Mouse (Mus musculus) lung, embryonic 14.5 days (tissue): ENCODE measurements around the gene Trappc12. TPM values are rescaled to one million over a fixed set of nuclear protein-coding genes. Genes with fewer than 3 reads are reported as not detected.

ENCODE experiments used
- ATAC-seq: fragments of 200-750 bp; cut with Nextera tagmentation; 2 replicates; pipeline ENCODE4 v1.8.0; 2017; ENCODE audit warnings: mild to moderate bottlenecking, moderate TSS enrichment, moderate library complexity; ENCODE audit not compliant: insufficient read depth
- DNase-seq: peaks from one replicate; pipeline ENCODE4 v3.0.0-alpha.2; 2015
- H3K27ac ChIP-seq: fragments of 300-500 bp; sonication (generic); 2 replicates; pipeline ENCODE4 v1.5.1; 2014; ENCODE audit warnings: low read depth, mild to moderate bottlenecking, moderate library complexity
- H3K27me3 ChIP-seq: fragments of 300-500 bp; sonication (generic); 2 replicates; pipeline ENCODE4 v1.6.1; 2014; ENCODE audit warnings: low read length, control low read depth; ENCODE audit not compliant: insufficient read depth
- H3K36me3 ChIP-seq: fragments of 300-500 bp; sonication (generic); 2 replicates; pipeline ENCODE4 v1.6.1; 2014; ENCODE audit warnings: control low read depth; ENCODE audit not compliant: insufficient read depth
- H3K4me1 ChIP-seq: fragments of 300-500 bp; sonication (generic); 2 replicates; pipeline ENCODE4 v1.6.1; 2014; ENCODE audit warnings: antibody characterized with exemption, control low read depth; ENCODE audit not compliant: insufficient read depth
- H3K4me2 ChIP-seq: fragments of 300-500 bp; sonication (generic); 2 replicates; pipeline ENCODE4 v1.6.1; 2014; ENCODE audit warnings: mild to moderate bottlenecking
- H3K4me3 ChIP-seq: fragments of 300-500 bp; sonication (generic); 2 replicates; pipeline ENCODE4 v1.5.1; 2014; ENCODE audit warnings: low read depth, low read length
- H3K9ac ChIP-seq: fragments of 300-500 bp; sonication (generic); 2 replicates; pipeline ENCODE4 v1.6.1; 2014
- H3K9me3 ChIP-seq: fragments of 300-500 bp; sonication (generic); 2 replicates; pipeline ENCODE4 v1.6.1; 2016; ENCODE audit warnings: low read depth, low read length, control low read depth
- CTCF ChIP-seq: IDR thresholded peaks from 2 replicates; pipeline ENCODE4 v1.5.1; 2016; ENCODE audit warnings: antibody characterized with exemption, low read depth
- WGBS: fragments of 180-500 bp; shearing (Covaris S2); extraction: QIAGEN DNeasy Blood & Tissue Kit; methylation state at CpG from one replicate; pipeline ENCODE4 v1.1.7; 2014; 5-methylcytosine and 5-hydroxymethylcytosine counted together
- microRNA-seq: library from miRNA; unstranded; fragments of <30 nt; microRNA quantifications from one replicate; pipeline ENCODE4, GENCODE M21; 2016; ENCODE audit warnings: borderline number of aligned reads
- polyA plus RNA-seq: library from polyadenylated mRNA; unstranded; fragments of >200 nt; fragmentation: Nextera tagmentation; extraction: Ambion mirVana; gene quantifications from 2 replicates; pipeline ENCODE4 v1.2.1, GENCODE M21; 2014

Trappc12 gene
- polyA plus RNA-seq, 1 experiment from 2014 or later, result 43.5 TPM

GRCm38 (mm10) chr12:28667287-28667686 lies 83.0 kb downstream of the Trappc12 start:
- TF ChIP-seq CTCF, result no peak
- no peaks in the 10 kb centered on the region for H3K9me3 ChIP-seq
- 5% methylated on average over 8 of the region's 8 CpGs for WGBS
- peak; percentile 67; the same call in 1 of the 2 replicates for ATAC-seq
- no peak overlapping the region for H3K4me3 ChIP-seq
- peak; percentile 65 for DNase-seq
- peaks cover 9% of the 10 kb centered on the region; the same call in 1 of the 2 replicates for H3K4me1 ChIP-seq
- H3K4me2 ChIP-seq, result no peak overlapping the region; the same call in 1 of the 2 replicates
- no peak overlapping the region for H3K27ac ChIP-seq
- H3K36me3 ChIP-seq, result no peaks in the 10 kb centered on the region
- no peaks in the 10 kb centered on the region for H3K27me3 ChIP-seq
- H3K9ac ChIP-seq, result no peak overlapping the region; the same call in 1 of the 2 replicates

GRCm38 (mm10) chr12:28666734-28667133 lies 83.5 kb downstream of the Trappc12 start:
- no peaks in the 10 kb centered on the region for H3K9me3 ChIP-seq
- H3K27ac ChIP-seq, result no peak overlapping the region
- no peak for TF ChIP-seq CTCF
- DNase-seq (no peak), ATAC-seq (peak; percentile 31; the same call in 1 of the 2 replicates)
- H3K4me2 ChIP-seq, result no peak overlapping the region
- H3K9ac ChIP-seq, result no peak overlapping the region
- 27% methylated on average over 4 of the region's 4 CpGs for WGBS
- H3K36me3 ChIP-seq, result no peaks in the 10 kb centered on the region
- no peak overlapping the region for H3K4me3 ChIP-seq
- peaks cover 9% of the 10 kb centered on the region; the same call in 1 of the 2 replicates for H3K4me1 ChIP-seq
- no peaks in the 10 kb centered on the region for H3K27me3 ChIP-seq

GRCm38 (mm10) chr12:28662628-28663027 lies 87.6 kb downstream of the Trappc12 start:
- H3K27ac ChIP-seq, result no peak overlapping the region
- H3K4me2 ChIP-seq, result no peak overlapping the region
- no peak for TF ChIP-seq CTCF
- 83% methylated on average over 4 of the region's 4 CpGs for WGBS
- H3K36me3 ChIP-seq, result peaks cover 31% of the 10 kb centered on the region
- H3K4me1 ChIP-seq, result peaks cover 7% of the 10 kb centered on the region; the same call in 1 of the 2 replicates
- no peaks in the 10 kb centered on the region for H3K27me3 ChIP-seq
- H3K9ac ChIP-seq, result no peak overlapping the region
- H3K9me3 ChIP-seq, result no peaks in the 10 kb centered on the region
- DNase-seq (no peak), ATAC-seq (no peak)
- H3K4me3 ChIP-seq, result no peak overlapping the region

- peak within 1 kb of the TSS; percentile 63 for H3K27ac ChIP-seq
- WGBS, result 2% methylated on average over 51 of the region's 52 CpGs
- peaks cover 12% of the 10 kb centered on the region for H3K36me3 ChIP-seq
- no peaks in the 10 kb centered on the region for H3K9me3 ChIP-seq
- H3K4me3 ChIP-seq, result peak within 1 kb of the TSS; percentile 85
- peak within 1 kb of the TSS; percentile 85 for H3K4me2 ChIP-seq
- 0 out of 2 replicates have a peak, but pooled peaks cover 5% of the 10 kb centered on the region for H3K4me1 ChIP-seq
- TF ChIP-seq CTCF, result no peak
- H3K9ac ChIP-seq, result peak within 1 kb of the TSS; percentile 73
- DNase-seq, result peak; percentile 96
- no peaks in the 10 kb centered on the region for H3K27me3 ChIP-seq
- peak; percentile 95 for ATAC-seq
Measured at GRCm38 (mm10) chr12:28649141-28650110, 100.8 kb downstream of the Trappc12 start, which contains the start of gene Rnaseh1. Gene Rnaseh1 (plus strand): TSS chr12:28649602.

Small RNA genes lying within 50 kb of the gene (microRNA-seq; reads per million reads assigned to microRNA genes)
- not detected for gene Mir6937

Other genes starting within 250 kb of the Trappc12 start
- gene Dcdc2c, start 198.1 kb downstream of the Trappc12 start, polyA plus RNA-seq, result 0.37 TPM in 1 of 2 replicates, not detected in the other
- not detected in 2 replicates for gene Allc, start 167.9 kb downstream of the Trappc12 start, polyA plus RNA-seq
- gene Colec11, start 127.1 kb downstream of the Trappc12 start, polyA plus RNA-seq, result 2.6 and 3.4 TPM in 2 replicates
- gene Rps7, start 114.5 kb downstream of the Trappc12 start, polyA plus RNA-seq, result 950 and 1,052 TPM in 2 replicates
- gene Rnaseh1, start 100.9 kb downstream of the Trappc12 start, polyA plus RNA-seq, result 30.0 and 32.8 TPM in 2 replicates
- 80.8 and 83.7 TPM in 2 replicates for gene Adi1, start 75.2 kb downstream of the Trappc12 start, polyA plus RNA-seq
- 28.5 and 29.4 TPM in 2 replicates for gene Eipr1, start 1.3 kb upstream of the Trappc12 start, polyA plus RNA-seq